Mouse (Mus musculus) gastrocnemius, postnatal 25 days (tissue): ENCODE data around the gene Gltpd2. TPM values are rescaled to one million over a fixed set of nuclear protein-coding genes. Genes with fewer than 3 reads are reported as not detected.
"Not testable (repeated sequence)": the region's sequence is repeated elsewhere in the genome, so short reads cannot be mapped to it uniquely, and the experiment has no call there.

ENCODE experiments used
- DNase-seq: peaks from one replicate; pipeline ENCODE4 v3.0.0; 2022
- total RNA-seq, 2 experiments: library from RNA; stranded (reverse); gene quantifications; 1 replicate in 1 of 2; 2 replicates in 1 of 2; pipeline ENCODE4 v1.2.3; 2021

Gltpd2 gene
- total RNA-seq, 2 experiments from 2014 or later = not detected

DNA sequence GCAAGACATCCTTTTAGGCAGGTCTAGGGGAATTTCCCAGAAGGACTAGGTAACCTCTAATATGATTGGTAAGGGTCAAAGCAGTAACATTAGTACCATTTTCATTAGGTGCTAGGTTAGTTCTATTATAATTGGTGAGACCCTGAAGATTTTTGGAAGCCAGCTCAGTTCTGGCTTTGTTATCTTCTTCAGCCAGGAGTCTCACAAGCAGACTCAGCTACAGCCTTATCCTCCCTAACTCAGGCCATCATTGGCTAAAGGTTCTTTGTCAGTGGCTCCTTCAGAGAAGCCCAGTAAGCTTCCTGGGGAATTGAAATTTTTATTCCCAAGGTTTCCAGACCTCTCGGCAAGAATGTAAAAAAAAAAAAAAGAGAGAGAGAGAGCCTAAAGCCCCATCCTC lies 560 bp upstream of the Gltpd2 start:
- DNase-seq = no peak

DNA sequence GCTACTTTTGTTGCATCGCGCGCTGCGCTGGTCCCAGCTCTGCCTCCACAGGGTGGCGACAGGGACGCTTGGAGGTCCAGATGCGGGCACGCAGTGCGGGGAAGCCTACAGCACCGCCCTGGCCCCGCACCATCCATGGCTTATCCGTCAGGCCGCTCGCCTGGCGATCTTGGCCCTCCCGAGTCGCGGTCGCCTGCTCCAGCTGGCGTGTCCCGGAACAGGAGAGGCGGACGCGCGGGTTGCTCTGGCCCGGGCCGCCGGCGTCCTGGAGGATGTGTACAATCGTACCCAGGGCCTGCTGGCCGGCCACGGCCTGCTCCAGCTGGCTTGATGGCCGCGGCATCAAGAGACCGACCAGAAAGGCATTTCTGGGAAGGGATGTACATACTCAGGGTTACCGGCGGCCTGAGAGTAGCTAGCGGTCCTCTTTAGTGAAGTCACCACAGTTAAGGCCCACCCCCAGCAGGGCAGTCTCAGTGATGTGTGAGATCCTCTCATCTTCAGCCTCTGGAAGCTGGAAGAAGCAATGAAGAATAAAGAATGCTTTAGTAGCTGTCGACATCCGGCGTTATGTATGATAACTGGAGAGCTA lies 1.3 kb downstream of the Gltpd2 start:
- DNase-seq = peak; percentile 32

DNA sequence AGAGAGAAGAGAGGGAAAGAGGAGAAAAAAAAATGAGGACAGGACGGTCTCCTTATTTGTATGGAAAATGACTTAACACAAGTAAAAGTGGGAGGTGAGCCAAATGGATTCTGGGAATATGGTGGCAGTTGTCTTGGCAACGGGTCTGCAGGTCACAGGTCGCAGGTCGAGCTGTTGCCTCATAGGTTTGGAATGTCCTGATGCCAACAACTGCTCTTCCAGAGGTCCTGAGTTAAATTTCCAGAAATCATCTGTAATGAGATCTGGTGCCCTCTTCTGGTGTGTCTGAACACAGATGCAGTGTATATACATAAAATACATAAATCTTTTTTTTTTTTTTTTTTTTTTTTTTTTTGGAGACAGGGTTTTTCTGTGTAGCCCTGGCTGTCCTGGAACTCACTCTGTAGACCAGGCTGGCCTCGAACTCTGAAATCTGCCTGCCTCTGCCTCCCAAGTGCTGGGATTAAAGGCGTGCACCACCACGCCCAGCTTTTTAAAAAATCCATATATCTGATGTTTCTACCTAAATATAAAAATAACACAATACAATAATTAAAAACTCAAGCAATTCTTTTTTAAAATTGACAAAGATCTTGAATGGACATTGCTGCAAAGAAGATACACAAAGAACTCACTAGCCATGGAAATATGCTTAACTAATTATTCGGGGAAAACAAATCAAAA lies 4.5 kb downstream of the Gltpd2 start:
- DNase-seq = not testable (repeated sequence)

DNA sequence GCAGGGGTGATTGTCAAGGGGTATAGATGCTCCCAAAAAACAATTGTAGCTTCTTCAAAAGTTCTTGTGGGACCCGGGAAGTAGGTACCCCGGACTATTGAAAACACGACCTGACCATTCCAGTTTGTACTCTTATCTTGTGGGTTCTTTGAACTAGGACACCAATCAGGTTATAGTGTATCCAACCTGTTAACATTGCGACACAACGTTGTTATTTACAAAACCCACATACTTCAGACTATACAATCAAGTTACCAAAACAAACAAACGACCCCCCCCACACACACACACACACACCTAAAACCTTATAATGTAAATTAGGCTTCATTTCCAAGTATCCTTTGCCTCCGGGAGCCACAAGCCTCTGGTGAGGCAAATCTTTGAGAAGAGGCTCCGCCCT lies 5.8 kb downstream of the Gltpd2 start:
- DNase-seq = no peak

DNA sequence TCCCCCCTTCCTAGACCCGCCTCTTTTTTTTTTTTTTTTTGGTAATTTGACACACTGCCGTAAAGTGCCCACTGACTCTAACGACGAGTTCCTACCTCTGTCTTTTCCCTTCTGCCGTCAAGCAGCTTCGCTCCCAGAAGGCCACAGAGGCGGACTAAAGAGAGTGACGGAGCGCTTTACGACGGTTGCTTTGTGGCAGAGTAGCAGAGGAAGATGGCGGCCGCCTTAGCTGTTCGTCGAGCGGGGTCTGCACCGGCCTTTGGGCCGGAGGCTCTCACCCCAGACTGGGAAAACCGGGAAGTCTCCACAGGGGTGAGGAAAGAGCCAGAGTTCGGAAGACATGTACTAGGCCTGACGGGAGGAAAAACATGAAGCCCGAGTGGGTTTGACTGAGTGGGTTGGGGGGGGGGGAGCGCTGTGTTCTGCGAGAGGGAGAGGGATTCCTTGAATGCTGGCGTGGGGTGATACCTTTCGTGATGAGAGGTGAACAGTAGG lies 6.2 kb downstream of the Gltpd2 start, which contains the start of gene Psmb6:
Gene Psmb6, plus strand, starts transcription at position 184 of the 495 bp plus-strand sequence.
- peak; percentile 93 for DNase-seq

DNA sequence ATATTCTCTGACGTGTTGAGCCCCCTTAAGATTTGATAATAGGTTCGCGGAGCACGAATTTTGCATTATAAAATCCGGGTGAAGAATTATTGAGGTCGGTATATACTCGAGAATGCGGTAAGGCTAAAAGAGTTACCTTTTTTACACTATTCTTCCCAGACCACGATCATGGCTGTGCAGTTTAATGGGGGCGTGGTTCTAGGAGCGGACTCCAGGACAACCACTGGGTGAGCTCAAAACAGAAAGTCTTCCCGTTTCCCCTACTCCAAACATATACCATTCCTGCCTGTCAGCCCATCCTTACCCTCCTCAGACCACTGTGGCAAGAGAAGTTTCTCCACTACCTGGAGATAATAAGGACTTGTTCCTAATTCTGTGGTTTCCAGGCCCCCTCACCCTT lies 6.7 kb downstream of the Gltpd2 start:
- no peak for DNase-seq

DNA sequence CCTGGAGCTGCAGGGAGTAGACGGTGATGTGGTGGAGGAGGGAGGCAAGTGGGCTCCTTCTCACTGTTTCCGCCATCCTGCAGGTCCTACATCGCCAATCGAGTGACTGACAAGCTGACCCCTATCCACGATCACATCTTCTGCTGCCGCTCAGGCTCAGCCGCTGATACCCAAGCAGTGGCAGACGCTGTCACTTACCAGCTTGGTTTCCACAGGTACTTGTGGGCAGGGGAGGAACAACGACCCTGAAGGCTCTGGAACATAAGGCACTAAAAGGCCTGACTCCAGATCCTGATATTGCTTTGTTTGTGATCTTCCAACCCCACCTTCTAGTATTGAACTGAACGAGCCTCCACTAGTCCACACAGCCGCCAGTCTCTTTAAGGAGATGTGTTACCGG lies 7.2 kb downstream of the Gltpd2 start:
- no peak for DNase-seq

DNA sequence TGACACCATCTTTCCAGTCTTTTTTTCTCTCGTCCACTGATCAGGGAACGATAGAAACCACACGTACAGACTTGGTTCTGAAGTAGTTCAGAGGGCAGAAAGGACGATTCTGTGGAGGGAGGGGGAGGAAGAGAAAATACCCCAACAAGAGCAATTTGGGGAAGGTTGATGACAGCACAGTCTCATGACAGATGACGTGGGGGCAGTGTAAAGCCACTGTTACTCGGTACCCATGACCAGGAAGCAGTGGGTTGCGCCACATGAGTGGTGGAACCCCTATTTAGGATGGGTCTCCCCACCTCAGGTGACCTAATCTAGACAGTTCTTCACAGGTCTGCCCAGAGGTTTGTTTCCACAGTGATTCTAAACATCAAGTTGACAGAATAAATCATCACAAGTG lies 9.6 kb downstream of the Gltpd2 start:
- DNase-seq = no peak

DNA sequence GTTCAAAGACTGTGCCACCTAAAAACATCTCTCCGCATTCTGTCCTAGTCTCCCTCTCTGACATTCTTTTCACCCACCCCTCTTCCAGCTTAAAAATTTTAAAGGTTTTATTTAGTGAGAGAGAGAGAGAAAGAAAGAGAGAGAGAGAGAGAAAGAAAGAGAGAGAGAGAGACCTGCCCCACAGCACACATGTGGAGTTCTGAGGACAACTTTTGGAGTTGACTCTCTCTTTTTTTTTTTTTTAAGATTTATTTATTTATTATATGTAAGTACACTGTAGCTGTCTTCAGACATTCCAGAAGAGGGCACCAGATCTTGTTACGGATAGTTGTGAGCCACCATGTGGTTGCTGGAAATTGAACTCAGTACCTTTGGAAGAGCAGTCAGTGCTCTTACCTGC lies 12.1 kb downstream of the Gltpd2 start:
- not testable (repeated sequence) for DNase-seq

DNA sequence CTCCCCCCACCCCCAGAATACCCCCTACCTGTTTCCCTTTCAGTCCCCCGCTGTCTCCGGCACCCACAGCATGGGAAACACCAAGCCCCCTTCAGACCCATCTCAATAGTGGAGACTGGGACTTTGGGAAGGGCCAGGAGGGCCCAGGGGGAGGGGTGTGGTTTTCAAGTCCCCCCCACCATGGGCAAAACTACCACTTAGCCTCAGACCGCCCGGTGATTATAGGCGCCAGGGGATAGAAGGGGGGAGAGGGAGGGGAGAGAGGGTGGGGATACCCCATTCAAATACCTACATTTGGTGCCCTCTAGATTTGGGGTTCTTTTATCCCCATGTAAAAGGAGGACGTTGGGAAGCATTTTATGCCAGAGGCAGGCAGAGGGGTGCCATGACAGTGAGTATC lies 13.8 kb downstream of the Gltpd2 start, which contains the start of gene Gm40193:
Gene Gm40193, minus strand, starts transcription at position 101 of the 400 bp plus-strand sequence.
- no peak for DNase-seq

DNA sequence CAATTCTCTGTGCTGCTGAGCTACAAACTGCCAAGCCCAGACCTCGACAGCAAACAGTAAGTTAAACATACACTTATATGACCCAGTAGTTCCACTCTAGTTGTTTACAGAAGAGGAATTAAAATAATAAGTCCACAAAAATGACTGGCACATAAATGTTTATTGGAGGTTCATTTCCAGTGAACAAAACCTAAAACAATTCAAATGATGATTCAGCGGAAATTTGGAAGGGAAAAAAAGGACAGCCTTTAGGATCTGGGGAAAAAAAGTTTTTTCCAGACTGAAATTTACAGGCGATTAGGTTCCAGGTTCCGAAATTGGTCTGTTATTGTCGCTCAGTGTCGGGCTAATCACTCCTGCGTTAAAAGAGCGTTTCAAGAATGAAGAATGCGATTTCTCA lies 20.4 kb downstream of the Gltpd2 start:
- no peak for DNase-seq

DNA sequence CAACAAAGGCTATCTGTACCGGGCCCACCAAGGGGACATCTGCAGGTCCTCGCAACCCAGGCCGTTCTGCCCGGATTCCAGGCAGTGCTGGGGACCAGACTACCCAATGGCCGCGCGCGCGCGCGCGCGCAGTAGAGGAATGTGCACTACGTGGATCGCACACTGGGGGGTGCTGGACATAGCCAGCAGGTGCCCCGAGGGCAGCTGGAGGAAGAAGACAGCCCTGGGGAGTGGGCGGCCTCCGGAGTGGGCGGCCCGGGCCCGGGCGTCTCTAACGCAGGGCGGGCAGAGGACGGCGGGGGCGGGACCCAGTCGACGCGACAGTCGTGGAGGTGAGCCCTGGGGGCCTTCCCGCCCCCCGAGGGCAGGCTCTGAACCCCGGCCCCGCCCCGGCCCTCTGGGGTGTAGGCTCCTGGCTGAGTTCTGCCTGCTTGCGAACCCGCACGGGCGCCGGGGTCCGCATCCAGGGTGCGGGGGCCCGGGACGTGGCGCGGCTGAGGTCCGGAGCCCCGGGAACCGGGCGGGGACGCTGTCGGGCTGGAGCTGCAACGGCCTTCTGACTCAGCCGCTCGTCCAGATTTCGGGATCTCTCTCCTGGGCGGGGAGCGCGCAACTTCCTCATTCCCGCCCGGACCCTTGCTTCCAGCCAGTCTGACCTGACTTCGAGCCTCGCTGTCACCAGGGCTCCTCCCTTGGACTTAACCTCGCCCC lies 21.0 kb downstream of the Gltpd2 start, which contains the start of gene Pld2:
Gene Pld2, plus strand, starts transcription at position 188 of the 711 bp plus-strand sequence.
- DNase-seq = peak; percentile 92

DNA sequence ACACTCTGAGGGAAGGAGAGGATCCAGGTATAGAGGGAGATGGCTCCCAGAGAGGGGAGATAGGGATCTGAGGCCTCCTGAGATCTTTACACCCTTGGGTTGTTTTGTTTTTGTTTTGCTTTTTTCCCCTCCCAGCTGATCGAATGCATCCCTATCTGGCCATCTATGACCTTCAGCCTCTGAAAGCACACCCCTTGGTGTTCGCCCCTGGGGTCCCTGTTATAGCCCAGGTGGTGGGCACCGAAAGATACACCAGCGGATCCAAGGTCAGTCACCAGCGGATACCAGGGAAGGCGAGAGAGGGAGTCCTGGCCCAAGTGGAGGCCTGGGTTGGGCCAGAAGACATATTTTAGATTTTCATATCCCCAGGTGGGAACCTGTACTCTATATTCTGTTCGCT lies 21.9 kb downstream of the Gltpd2 start:
- no peak for DNase-seq

DNA sequence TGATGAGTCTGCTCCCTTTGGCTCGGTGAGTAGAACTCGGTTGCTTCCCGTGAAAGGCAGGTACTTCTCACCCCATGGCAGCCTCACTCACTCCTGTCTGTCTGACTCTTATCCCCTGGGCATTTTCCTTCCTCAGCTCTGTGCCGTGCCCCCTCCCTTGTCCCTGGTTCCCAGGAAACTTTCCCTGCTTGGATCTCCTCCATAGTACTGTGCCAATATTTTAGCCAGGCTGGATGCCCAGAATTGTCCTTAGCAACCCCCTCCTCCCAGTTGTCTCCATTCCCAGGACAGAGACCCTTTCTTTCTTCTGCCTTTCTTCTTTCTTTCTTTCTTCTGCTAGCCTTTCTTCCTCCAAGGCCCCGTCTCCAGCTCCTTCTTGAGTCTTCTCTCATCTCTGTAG lies 22.4 kb downstream of the Gltpd2 start:
- DNase-seq = no peak

DNA sequence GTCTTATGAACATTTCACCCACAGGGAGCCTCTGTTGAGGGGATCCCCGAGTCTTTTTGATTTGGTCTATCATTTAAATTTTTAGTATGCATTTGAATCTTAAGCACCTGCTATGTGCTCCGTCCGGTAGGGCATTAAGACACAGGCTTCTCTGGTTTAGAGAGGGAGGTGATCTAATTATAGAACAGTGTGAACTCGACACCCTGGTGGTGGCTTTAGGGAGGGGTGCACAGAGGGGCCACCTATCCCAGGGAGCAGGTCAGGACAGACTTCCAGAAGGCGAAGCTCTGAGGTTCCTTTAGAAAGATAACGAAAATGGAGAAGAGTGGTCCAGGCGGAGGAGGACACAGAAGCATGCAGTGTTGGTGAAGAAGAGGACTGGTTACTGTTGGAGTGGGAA lies 25.5 kb downstream of the Gltpd2 start:
- DNase-seq = peak; percentile 52

DNA sequence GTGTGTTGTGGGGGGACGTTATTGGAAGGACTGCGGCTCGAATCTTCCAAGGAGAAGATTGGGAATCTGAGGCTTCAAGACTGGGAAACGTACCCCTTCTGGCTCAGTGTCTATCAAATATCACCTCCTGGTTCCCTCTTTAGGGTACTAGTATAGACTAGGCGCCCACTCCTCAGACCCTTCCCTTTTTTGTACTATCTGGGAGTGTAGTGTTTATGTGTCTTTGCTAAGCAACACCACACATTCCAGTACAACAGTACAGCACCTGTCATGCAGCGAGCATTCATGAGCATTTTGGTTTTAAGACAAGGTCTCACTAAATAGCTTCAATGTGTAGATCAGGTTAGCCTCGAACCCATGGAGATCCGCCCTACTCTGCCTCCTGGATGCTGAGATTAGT lies 32.5 kb downstream of the Gltpd2 start:
- no peak for DNase-seq

DNA sequence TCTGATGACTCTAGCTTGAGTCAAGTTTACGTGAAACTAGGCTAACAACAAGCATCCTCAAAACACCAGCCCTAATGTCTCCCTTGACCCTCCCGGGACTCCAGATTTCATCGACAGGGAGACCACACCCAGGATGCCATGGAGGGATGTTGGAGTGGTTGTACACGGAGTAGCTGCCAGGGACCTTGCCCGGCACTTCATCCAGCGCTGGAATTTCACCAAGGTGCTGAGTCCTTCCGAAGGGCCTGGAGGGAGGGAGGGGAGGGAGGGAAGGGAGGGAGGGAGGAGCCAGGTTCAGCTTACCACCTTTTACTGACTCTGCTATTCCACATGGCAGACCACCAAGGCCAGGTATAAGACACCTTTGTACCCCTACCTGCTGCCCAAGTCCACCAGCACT lies 34.9 kb downstream of the Gltpd2 start:
- DNase-seq = no peak

DNA sequence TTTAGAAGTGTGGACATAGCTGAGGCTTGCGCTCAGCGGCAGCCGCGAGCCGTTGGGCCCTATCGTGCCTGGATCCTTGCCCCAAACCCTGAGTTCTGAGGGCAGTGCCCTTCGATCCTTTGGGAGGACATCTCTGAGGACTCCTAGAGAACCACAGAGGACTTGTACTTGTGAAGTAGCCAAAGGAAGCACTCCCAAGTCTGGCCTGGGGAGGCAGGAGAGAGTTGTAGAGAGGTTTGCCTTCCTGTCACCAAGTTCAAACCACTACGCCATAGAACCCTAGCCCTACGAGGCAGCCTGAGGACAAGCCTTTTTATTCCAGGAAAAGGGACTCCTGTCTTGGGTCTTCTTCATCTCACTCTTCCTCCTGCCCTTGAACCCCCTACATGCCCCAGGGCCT lies 38.5 kb downstream of the Gltpd2 start:
- DNase-seq = no peak

DNA sequence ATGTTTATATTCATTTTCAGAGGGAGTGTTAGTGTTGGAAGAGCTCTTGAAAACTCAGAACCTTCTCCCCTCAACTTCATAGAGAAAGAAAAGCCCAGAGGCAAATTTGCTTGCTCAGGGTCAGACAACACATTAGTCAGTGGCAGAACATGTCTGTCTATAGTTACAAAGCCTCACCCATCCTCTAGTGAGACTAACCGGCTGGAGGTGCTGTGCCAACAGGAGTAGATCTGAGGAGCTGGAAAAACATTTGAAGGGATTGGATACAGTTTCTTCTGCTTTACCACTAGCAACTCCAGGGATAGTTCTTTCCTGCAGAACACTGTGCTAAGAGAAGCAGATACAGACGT lies 42.9 kb downstream of the Gltpd2 start:
- no peak for DNase-seq

DNA sequence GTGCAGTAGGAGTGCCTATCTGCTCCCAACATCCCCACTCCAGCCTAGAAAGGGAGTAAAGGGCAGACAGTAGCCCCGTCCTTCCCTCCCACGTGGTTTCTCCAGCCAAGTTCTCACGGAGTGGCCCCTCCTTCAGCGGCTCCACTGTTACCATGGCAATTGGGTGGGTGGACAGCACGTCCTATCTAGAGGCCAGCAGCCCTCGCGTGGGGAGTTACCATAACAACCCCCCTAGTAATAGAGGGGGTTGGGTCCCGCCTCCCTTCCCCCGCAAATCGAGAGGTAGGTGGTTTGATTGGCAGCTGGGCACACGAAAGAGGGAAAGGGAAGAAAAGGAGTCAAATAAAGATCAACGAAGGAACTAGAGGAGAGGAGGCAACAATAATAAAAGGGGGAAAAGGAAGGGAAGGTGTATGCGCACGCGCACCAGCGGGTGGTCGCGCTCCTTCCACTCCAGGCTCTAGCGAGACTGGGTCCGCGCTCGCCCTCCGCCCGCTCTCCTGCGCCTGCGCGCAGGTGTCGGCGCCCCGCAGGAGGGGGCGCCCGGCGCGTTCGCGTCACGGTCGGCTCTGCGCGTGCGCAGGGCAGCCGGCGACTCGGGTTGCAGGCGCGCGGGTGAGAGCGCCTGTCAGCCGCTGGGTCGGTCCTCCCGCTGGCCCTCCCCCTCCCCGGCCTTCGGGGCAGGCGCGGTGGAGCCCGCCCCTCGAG lies 43.4 kb downstream of the Gltpd2 start, which contains the start of gene Mink1:
Gene Mink1, plus strand, starts transcription at position 595 of the 708 bp plus-strand sequence.
- DNase-seq = peak; percentile 92

DNA sequence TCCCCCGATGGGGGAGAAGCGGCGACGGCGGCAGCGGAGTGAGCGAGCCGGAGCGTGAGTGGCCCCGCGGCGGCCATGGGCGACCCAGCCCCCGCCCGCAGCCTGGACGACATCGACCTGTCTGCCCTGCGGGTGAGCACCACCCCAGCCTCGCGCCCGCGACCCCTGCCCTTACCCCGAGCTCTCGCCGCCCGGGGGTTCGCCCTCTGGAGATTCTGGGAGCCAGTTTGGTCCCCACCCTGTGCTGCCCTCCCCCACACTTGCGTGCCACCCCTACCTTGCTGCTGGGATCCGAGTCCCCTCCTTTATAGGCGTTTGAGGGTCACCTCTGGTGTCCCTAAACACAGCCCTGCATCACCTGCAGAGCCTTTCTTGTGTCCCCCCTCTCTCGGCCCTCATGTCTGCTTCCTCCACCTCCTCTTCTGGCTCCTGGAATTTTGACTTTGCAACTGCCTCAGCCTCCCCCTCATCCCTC lies 44.0 kb downstream of the Gltpd2 start:
- no peak for DNase-seq
